Mouse (Mus musculus): Measurements from ENCODE around the gene Rnf39. TPM values are rescaled to one million over a fixed set of nuclear protein-coding genes. Genes with fewer than 3 reads are reported as not detected.

Rnf39 gene
- not detected for polyA plus RNA-seq (2017; shearing (Covaris generic))

DNA sequence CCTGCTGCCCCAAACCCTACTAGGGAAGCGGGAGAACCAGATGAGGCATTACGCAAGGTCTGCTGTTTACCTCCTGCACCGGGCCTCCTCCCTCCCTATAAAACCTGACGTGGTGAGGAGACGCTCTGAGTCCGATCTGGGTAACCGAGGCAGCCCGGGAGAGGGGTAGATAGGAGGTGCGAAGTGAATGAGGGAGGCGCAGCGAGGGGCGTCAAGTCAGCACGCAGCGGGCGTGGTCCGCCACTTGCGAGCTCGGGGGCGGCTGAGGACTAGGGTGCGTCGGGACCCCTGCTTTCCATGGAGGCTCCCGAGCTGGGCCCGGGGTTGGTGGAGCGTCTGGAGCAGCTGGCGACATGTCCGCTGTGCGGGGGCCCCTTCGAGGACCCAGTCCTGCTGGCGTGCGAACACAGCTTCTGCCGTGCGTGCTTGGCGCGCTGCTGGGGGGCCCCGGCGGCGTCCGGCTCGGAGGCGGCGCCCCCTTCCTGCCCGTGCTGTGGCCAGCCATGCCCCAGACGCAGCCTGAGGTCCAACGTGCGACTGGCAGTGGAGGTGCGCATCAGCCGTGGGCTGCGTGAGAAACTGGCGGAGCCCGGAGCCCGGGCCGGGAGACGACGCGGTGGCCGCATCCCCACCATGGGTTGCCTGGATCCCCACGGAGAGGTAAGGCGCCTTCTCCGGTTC, at the start of gene Rnf39:
Gene Rnf39 (plus strand): TSS at position 128 of the 681 bp plus-strand sequence.

DNA sequence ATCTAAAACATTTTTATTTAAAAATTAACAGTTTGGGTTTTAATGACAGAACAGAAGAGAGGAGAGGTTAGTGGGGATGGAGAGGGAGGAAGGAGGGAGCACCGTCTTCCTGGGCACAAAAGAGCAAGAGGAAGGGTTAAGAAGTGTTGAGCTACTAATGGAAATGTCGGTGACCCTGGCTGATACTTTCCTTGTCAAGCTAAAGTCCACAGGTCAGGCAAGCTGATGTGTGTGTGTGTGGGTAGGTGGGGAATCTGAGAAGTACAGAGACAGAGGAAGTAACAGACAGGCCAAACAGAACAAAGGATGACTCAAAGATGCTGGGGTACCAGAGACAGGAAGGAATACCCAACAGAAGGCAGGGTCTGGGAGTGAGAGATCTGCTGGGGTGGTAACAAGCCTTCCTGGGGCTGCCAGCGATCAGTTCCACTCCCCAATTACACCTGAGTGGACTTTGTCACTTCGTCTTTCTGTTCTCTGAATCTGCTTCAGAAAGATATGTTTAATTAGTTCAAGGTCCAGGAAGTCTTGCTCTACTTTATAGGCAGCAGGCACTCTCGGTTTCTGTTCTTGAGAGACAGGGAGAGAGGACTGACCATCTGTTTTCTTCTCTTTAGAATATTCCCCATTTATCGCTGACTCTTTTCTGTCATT, 45.0 kb upstream of the Rnf39 start, which contains the start of gene Trim31:
Gene Trim31 (plus strand): TSS at position 567 of the 654 bp plus-strand sequence.

DNA sequence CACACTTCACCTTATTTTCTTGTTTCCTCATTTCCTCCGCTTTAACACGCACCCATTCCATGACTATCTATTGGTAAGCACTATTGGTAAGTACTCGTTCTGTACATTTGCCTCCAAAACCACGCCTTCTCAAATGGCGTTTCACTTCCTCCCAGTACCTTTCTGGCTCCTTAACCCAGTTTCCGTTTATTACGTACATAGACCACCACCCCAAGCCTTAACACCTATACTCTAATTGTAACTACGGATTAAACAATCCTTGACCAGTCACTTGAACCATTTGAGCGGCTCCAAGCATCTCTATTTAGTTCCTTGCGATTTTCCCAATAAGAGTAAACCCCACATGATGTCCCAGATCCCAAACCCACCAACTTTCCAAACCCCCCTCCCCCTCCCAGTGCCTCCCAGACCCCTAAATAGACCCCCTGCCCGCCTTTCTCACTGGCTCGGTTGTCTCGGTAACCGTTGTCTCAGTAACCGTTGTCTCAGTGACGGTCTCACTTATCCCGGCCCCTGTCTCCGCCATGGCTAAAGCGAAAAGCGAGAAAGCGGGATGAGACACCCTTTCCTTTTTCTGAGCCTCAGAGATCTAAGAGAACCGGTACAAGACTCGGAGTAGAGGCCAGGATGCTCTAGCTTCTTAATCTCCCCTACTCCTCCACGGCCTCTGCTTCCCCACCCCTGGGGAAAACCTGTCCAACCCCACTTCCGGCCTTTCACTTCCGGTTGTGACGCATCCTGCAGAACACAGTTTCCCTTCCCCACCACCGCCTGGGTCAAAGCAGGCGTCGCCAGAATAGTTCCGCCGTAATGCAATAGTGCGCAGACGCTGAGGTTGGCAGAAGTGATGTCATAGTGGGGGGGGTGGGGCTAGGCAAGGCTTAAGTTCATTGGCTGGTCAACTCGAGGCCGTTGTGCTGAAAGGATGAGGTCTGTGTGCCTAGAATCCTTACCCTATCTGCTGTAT, 8.5 kb downstream of the Rnf39 start, which contains the start of gene Ppp1r11:
Gene Ppp1r11 (minus strand): TSS at position 761 of the 967 bp plus-strand sequence.

DNA sequence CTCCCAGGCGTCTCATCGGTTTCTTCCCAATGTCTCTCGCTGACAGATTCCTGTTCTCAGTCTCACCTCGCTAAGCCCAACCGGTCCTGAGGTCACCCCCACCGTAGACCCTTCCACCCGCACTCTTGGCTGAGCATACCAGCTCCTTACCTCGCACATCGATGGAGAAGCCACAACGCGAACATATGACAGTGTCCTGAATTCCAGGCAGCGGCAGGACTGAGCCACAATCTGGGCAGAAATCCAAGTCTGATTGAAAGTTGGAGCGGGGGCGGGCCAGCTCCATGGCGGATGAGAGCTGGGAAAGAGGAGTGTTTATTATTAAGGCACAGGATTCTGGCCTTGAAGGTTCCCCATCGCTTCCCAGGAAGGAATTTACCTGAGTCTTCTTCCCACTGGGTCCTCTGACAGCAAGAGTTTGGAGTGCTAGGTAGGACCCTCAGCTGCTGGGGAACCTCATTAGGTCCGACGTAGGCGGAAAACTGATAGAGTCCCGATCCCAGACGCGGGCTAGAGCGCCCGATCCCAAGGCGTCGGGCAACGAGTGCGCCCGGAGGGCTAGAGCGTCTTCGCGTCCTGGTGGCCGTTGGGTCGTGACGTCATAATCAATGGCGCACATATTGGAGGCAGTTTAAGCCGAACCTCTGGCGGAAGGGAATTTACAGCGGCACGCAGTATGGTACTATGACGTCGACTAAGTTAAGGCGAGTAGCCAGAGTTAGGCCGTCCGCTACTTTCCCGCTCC, 15.5 kb downstream of the Rnf39 start, which contains the start of the genes Znrd1 and Znrd1as:
Gene Znrd1 (minus strand): TSS at position 561 of the 745 bp plus-strand sequence.
Gene Znrd1as (plus strand): TSS at position 594 of the 745 bp plus-strand sequence.

DNA sequence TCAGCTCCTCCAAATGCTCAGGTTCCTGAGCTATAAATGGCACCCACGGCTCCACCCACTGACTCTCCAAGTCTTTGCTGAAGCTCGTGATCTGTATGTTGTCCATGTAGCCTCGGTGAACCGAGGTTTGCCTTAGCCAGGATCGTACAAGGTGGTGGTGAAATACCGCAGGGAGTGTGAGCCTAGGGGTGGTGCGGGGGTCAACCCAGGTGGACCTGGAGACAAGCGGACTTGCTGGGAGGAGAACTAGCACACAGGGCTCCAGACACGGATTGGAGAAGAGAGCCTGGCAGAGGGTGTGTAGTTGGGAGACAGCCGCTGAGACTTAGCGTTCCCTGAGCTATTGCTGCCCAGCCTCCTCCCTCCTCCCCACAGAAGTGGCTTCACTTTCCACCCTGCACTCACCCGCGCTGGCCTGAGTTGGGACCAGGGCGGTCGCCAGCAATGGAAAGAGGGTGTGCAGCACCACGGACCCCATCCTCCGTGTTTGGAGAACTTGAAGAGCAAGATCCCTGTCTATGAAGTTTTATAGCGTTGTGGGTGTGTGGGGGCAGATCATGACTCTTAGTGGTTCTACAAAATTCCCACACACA, 38.6 kb downstream of the Rnf39 start, which contains the start of gene 2410137M14Rik:
Gene 2410137M14Rik (minus strand): TSS at position 17 of the 593 bp plus-strand sequence.

DNA sequence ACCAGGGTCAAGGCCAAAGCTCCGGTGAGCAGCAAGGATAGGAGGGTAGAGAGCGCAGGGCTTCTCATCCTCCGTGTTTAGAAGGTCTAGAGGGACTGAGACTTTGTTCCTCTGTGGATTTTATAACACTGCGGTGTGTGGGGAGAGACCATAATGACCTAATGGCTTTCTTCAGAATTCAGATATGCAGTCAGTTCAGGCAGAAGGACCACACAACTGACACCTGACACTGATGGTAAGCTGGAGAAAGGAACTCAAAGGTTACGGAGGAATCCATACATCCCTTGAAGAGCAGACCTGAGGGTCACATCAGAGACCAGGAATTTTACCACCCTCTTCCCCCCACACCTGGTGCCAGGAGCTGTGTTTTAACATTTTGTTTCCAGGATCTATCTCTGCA, 46.7 kb downstream of the Rnf39 start, which contains the start of gene H2-M5:
Gene H2-M5 (minus strand): TSS at position 101 of the 400 bp plus-strand sequence.

Other genes with a start within 250 kb of the Rnf39 start
- not detected for gene H2-M10.5, start 170.0 kb upstream of the Rnf39 start, polyA plus RNA-seq (2017; shearing (Covaris generic))
- gene H2-M10.6, start 130.7 kb upstream of the Rnf39 start, polyA plus RNA-seq (2017; shearing (Covaris generic)): not detected
- 178 TPM for gene Trim26, start 105.8 kb upstream of the Rnf39 start, polyA plus RNA-seq (2017; shearing (Covaris generic))
- gene Trim15, start 75.7 kb upstream of the Rnf39 start, polyA plus RNA-seq (2017; shearing (Covaris generic)): 0.31 TPM
- gene Trim10, start 73.3 kb upstream of the Rnf39 start, polyA plus RNA-seq (2017; shearing (Covaris generic)): not detected
- not detected for gene Trim40, start 52.8 kb upstream of the Rnf39 start, polyA plus RNA-seq (2017; shearing (Covaris generic))
- not detected for gene Trim31, start 44.8 kb upstream of the Rnf39 start, polyA plus RNA-seq (2017; shearing (Covaris generic))
- 176 TPM for gene Ppp1r11, start 8.8 kb downstream of the Rnf39 start, polyA plus RNA-seq (2017; shearing (Covaris generic))
- gene Znrd1, start 15.6 kb downstream of the Rnf39 start, polyA plus RNA-seq (2017; shearing (Covaris generic)): 108 TPM
- 4.0 TPM for gene Znrd1as, start 15.7 kb downstream of the Rnf39 start, polyA plus RNA-seq (2017; shearing (Covaris generic))
- gene 2410137M14Rik, start 38.3 kb downstream of the Rnf39 start, polyA plus RNA-seq (2017; shearing (Covaris generic)): not detected
- 0.20 TPM for gene H2-M5, start 46.6 kb downstream of the Rnf39 start, polyA plus RNA-seq (2017; shearing (Covaris generic))
- not detected for gene Zfp57, start 58.2 kb downstream of the Rnf39 start, polyA plus RNA-seq (2017; shearing (Covaris generic))
- gene Mog, start 80.5 kb downstream of the Rnf39 start, polyA plus RNA-seq (2017; shearing (Covaris generic)): not detected
- 10.5 TPM for gene Gabbr1, start 103.0 kb downstream of the Rnf39 start, polyA plus RNA-seq (2017; shearing (Covaris generic))
- gene Olfr90, start 145.6 kb downstream of the Rnf39 start, polyA plus RNA-seq (2017; shearing (Covaris generic)): 0.09 TPM
- not detected for gene Olfr91, start 155.4 kb downstream of the Rnf39 start, polyA plus RNA-seq (2017; shearing (Covaris generic))
- not detected for gene Olfr92, start 177.2 kb downstream of the Rnf39 start, polyA plus RNA-seq (2017; shearing (Covaris generic))
- not detected for gene Olfr93, start 218.6 kb downstream of the Rnf39 start, polyA plus RNA-seq (2017; shearing (Covaris generic))